Mouse (Mus musculus): Measurements from ENCODE around the gene Nol9.

Gene Nol9

GRCm38 (mm10) chr4:152038985-152039830, at the start of gene Nol9:
Nol9 (plus strand) TSS chr4:152039321.
- ChIA-PET POLR2A (interaction anchor here (0.6 to 3.5 kb wide), 33 partner anchors 8 to 919 kb away, joined by 3 to 33 read pairs (median 4); partner anchors contain the start of genes Zbtb48 (in 3 of the 4), Thap3 (in 2 of the 4), Klhl21 (in 1 of the 4) and Plekhg5 (in 1 of the 4)), CTCF (interaction anchor here (0.6 to 3.9 kb wide), 59 partner anchors 8 to 889 kb away, joined by 3 to 28 read pairs (median 4); partner anchors contain the start of genes Zbtb48 (in 3 of the 4), Klhl21 (in 2 of the 4), Phf13 (in 2 of the 4) and Espn (in 1 of the 4))

- ChIA-PET POLR2A (interaction anchor here in 2 of 4 experiments (0.6 to 5.3 kb wide), 9 partner anchors 9 to 1950 kb away, joined by 3 to 42 read pairs (median 4); partner anchors contain the start of gene Klhl21 (in 2 of the 2)), CTCF (interaction anchor here in 1 of 4 experiments (1.2 to 1.5 kb wide), 2 partner anchors 12 to 15 kb away, joined by 4 to 6 read pairs; no protein-coding TSS in a partner anchor)
Observed at GRCm38 (mm10) chr4:151992091-151992490, 47.0 kb upstream of the Nol9 start.

GRCm38 (mm10) chr4:151993035-151993434, 46.1 kb upstream of the Nol9 start:
- ChIA-PET CTCF (interaction anchor here in 3 of 4 experiments (0.7 to 1.5 kb wide), 4 partner anchors 12 to 161 kb away, joined by 3 to 6 read pairs (median 3); no protein-coding TSS in a partner anchor), POLR2A (interaction anchor here in 2 of 4 experiments (0.6 to 5.3 kb wide), 9 partner anchors 10 to 146 kb away, joined by 3 to 45 read pairs (median 4); partner anchors contain the start of gene Klhl21 (in 2 of the 2))

- POLR2A ChIA-PET: interaction anchor here in 2 of 4 experiments (0.8 to 4.8 kb wide), 6 partner anchors 11 to 28 kb away, joined by 3 to 45 read pairs (median 3); partner anchors contain the start of gene Klhl21 (in 2 of the 2)
- CTCF ChIA-PET: interaction anchor here (0.5 to 1.5 kb wide), 8 partner anchors 14 to 1300 kb away, joined by 3 to 4 read pairs (median 3); partner anchors contain the start of genes Klhl21 (in 1 of the 4) and Tas1r1 (in 1 of the 4)
Observed at GRCm38 (mm10) chr4:151994228-151995171, 44.6 kb upstream of the Nol9 start.

GRCm38 (mm10) chr4:151995371-151996172, 43.5 kb upstream of the Nol9 start:
- ChIA-PET CTCF (interaction anchor here (0.5 to 1.6 kb wide), 22 partner anchors 10 to 899 kb away, joined by 3 to 14 read pairs (median 4); partner anchors contain the start of genes Klhl21 (in 2 of the 4), Nol9 (in 2 of the 4) and Dnajc11 (in 1 of the 4)), POLR2A (interaction anchor here in 3 of 4 experiments (0.6 to 4.8 kb wide), 32 partner anchors 8 to 887 kb away, joined by 3 to 45 read pairs (median 4); partner anchors contain the start of genes Klhl21 (in 3 of the 3) and Zbtb48 (in 2 of the 3))

GRCm38 (mm10) chr4:151996173-151996950, 42.8 kb upstream of the Nol9 start, which contains the start of gene Phf13:
Phf13 (minus strand) TSS chr4:151996258.
- ChIA-PET CTCF (interaction anchor here (0.5 to 1.6 kb wide), 30 partner anchors 10 to 1630 kb away, joined by 3 to 14 read pairs (median 4); partner anchors contain the start of genes Dnajc11 (in 2 of the 4), Klhl21 (in 2 of the 4) and Nol9 (in 2 of the 4)), POLR2A (interaction anchor here in 3 of 4 experiments (0.6 to 4.8 kb wide), 50 partner anchors 8 to 1934 kb away, joined by 3 to 45 read pairs (median 4); partner anchors contain the start of genes Klhl21 (in 3 of the 3), Zbtb48 (in 2 of the 3) and Rpl22 (in 1 of the 3))

GRCm38 (mm10) chr4:151996951-151997222, 42.2 kb upstream of the Nol9 start:
- ChIA-PET CTCF (interaction anchor here (0.7 to 1.6 kb wide), 17 partner anchors 9 to 157 kb away, joined by 3 to 14 read pairs (median 4); partner anchors contain the start of genes Klhl21 (in 2 of the 4), Dnajc11 (in 1 of the 4) and Nol9 (in 1 of the 4)), POLR2A (interaction anchor here in 3 of 4 experiments (0.6 to 4.8 kb wide), 29 partner anchors 9 to 1319 kb away, joined by 3 to 45 read pairs (median 4); partner anchors contain the start of genes Klhl21 (in 3 of the 3), Zbtb48 (in 2 of the 3) and Rpl22 (in 1 of the 3))

- POLR2A ChIA-PET: interaction anchor here in 2 of 4 experiments (1.0 to 4.8 kb wide), 4 partner anchors 10 to 16 kb away, joined by 3 to 45 read pairs (median 14); partner anchors contain the start of gene Klhl21 (in 2 of the 2)
- CTCF ChIA-PET: interaction anchor here in 1 of 4 experiments (0.6 kb wide), 1 partner anchor 140 kb away, joined by 3 read pairs; no protein-coding TSS in a partner anchor
Observed at GRCm38 (mm10) chr4:151997701-151998100, 41.4 kb upstream of the Nol9 start.

- ChIA-PET POLR2A (interaction anchor here in 2 of 4 experiments (1.1 to 3.3 kb wide), 4 partner anchors 9 to 29 kb away, joined by 3 to 17 read pairs (median 9); partner anchors contain the start of gene Klhl21 (in 2 of the 2)), CTCF (interaction anchor here in 3 of 4 experiments (0.6 to 1.0 kb wide), 4 partner anchors 10 to 1776 kb away, joined by 3 read pairs; no protein-coding TSS in a partner anchor)
Observed at GRCm38 (mm10) chr4:151999481-151999880, 39.6 kb upstream of the Nol9 start.

- POLR2A ChIA-PET: interaction anchor here in 2 of 4 experiments (0.6 to 3.3 kb wide), 4 partner anchors 8 to 340 kb away, joined by 3 to 17 read pairs (median 8); partner anchors contain the start of gene Klhl21 (in 2 of the 2)
- CTCF ChIA-PET: interaction anchor here in 2 of 4 experiments (0.6 to 1.8 kb wide), 2 partner anchors 12 to 211 kb away, joined by 3 to 5 read pairs; partner anchors contain the start of gene Thap3 (in 1 of the 2)
Observed at GRCm38 (mm10) chr4:152000906-152001305, 38.2 kb upstream of the Nol9 start.

GRCm38 (mm10) chr4:152001335-152001734, 37.8 kb upstream of the Nol9 start:
- ChIA-PET POLR2A (no interaction called here), CTCF (interaction anchor here in 2 of 4 experiments (0.6 to 1.8 kb wide), 3 partner anchors 12 to 212 kb away, joined by 3 to 19 read pairs (median 5); partner anchors contain the start of gene Thap3 (in 1 of the 2))

GRCm38 (mm10) chr4:152002063-152002462, 37.1 kb upstream of the Nol9 start:
- ChIA-PET CTCF (interaction anchor here in 1 of 4 experiments (0.6 kb wide), 2 partner anchors 58 to 190 kb away, joined by 3 read pairs; no protein-coding TSS in a partner anchor), POLR2A (interaction anchor here in 1 of 4 experiments (0.6 kb wide), 1 partner anchor 12 kb away, joined by 3 read pairs; no protein-coding TSS in a partner anchor)

GRCm38 (mm10) chr4:152006137-152006536, 33.0 kb upstream of the Nol9 start:
- POLR2A ChIA-PET: interaction anchor here in 2 of 4 experiments (0.8 to 7.9 kb wide), 11 partner anchors 10 to 25 kb away, joined by 3 to 78 read pairs (median 9); partner anchors contain the start of genes Phf13 (in 2 of the 2), Thap3 (in 2 of the 2) and Zbtb48 (in 1 of the 2)
- CTCF ChIA-PET: interaction anchor here (0.8 to 4.0 kb wide), 17 partner anchors 10 to 148 kb away, joined by 3 to 17 read pairs (median 3); partner anchors contain the start of genes Phf13 (in 3 of the 4), Camta1 (in 1 of the 4) and Thap3 (in 1 of the 4)

GRCm38 (mm10) chr4:152006812-152007211, 32.3 kb upstream of the Nol9 start:
- CTCF ChIA-PET: interaction anchor here in 3 of 4 experiments (0.6 to 4.0 kb wide), 13 partner anchors 10 to 147 kb away, joined by 3 to 17 read pairs (median 4); partner anchors contain the start of genes Phf13 (in 2 of the 3) and Thap3 (in 1 of the 3)
- POLR2A ChIA-PET: interaction anchor here in 3 of 4 experiments (0.6 to 7.9 kb wide), 18 partner anchors 9 to 602 kb away, joined by 3 to 79 read pairs (median 10); partner anchors contain the start of genes Phf13 (in 3 of the 3), Thap3 (in 2 of the 3), Nol9 (in 1 of the 3) and Tas1r1 (in 1 of the 3)

All from embryonic stem cell, embryonic (primary cell).